Mouse (Mus musculus) heart, adult 2 months (tissue): ENCODE measurements around the gene Nudt3.

Source experiments
- CTCF ChIP-seq: fragments of 200-600 bp; IDR thresholded peaks from 2 replicates; pipeline ENCODE4 v1.8.1; 2022; ENCODE audit warnings: antibody characterized with exemption, mild to moderate bottlenecking, moderate library complexity
- EP300 ChIP-seq: fragments of 200-500 bp; IDR thresholded peaks from 2 replicates; pipeline ENCODE4 v1.6.1; 2011; ENCODE audit warnings: low read depth, low read length, control low read depth; ENCODE audit not compliant: insufficient read depth
- POLR2A ChIP-seq: fragments of 200-500 bp; IDR thresholded peaks from 2 replicates; pipeline ENCODE4 v1.6.1; 2011; ENCODE audit warnings: mild to moderate bottlenecking, low read depth, low read length, control low read depth; ENCODE audit not compliant: insufficient read depth

DNA sequence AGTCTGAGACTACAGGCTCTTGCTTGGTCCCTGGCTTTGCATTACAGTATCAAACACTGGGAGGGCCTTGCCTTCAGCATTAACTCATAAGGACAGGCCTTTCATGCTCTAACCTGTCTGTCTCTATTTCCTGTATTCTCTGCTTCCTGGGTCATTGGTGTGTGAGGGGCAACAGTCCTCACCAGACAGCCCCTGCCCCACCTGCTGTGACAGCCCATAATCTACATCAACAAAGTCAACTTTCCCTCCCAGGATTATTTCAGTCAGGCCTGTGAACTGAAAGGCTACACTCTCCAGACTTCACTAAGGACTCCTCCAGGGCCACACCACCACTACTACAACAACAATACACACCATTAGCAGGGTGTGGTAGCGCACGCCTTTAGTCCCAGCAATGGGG is 20.3 kb downstream of the Nudt3 start:
- TF ChIP-seq POLR2A (no peak), EP300 (no peak), CTCF (no peak)
